Mouse (Mus musculus) frontal cortex, adult (tissue): ENCODE measurements at regions not wholly inside any gene's neighbourhood (a gene's known extent, or its start where the extent isn't known, plus 50 kb on each side); places are given as distances from the start of the nearest gene placed in this dataset.
"Not testable (repeated sequence)": the region's sequence is repeated elsewhere in the genome, so short reads cannot be mapped to it uniquely, and the experiment has no call there.

Source experiments
- ATAC-seq: cut with Nextera tagmentation; 2 replicates; pipeline ENCODE4 v1.9.2; 2017; ENCODE audit warnings: mild to moderate bottlenecking, moderate library complexity, mixed read lengths; ENCODE audit not compliant: low TSS enrichment

GRCm38 (mm10) chr9:23651300-23651699, 428.4 kb downstream of the Bmper start:
- ATAC-seq = no peak

GRCm38 (mm10) chr9:23653086-23653485, 430.2 kb downstream of the Bmper start:
- ATAC-seq = no peak

- ATAC-seq = no peak
Observed at GRCm38 (mm10) chr9:23654777-23655176, 431.9 kb downstream of the Bmper start.

- 0 out of 2 replicates have a peak, but pooled peaks have one; percentile 34 for ATAC-seq
Observed at GRCm38 (mm10) chr9:23665960-23666359, 431.8 kb upstream of the Npsr1 start.

- ATAC-seq = no peak
Observed at GRCm38 (mm10) chr9:23669230-23669629, 428.6 kb upstream of the Npsr1 start.

GRCm38 (mm10) chr9:23670642-23671041, 427.2 kb upstream of the Npsr1 start:
- ATAC-seq = peak; percentile 26; the same call in 1 of the 2 replicates

- ATAC-seq = no peak
Observed at GRCm38 (mm10) chr9:23673347-23673860, 424.4 kb upstream of the Npsr1 start.

GRCm38 (mm10) chr9:23674833-23675232, 423.0 kb upstream of the Npsr1 start:
- no peak for ATAC-seq

- ATAC-seq = no peak
Observed at GRCm38 (mm10) chr9:23689456-23689855, 408.3 kb upstream of the Npsr1 start.

- no peak for ATAC-seq
Observed at GRCm38 (mm10) chr9:23692768-23693441, 404.9 kb upstream of the Npsr1 start.

- no peak for ATAC-seq
Observed at GRCm38 (mm10) chr9:23693442-23693829, 404.4 kb upstream of the Npsr1 start.

GRCm38 (mm10) chr9:23694481-23694880, 403.3 kb upstream of the Npsr1 start:
- no peak for ATAC-seq

GRCm38 (mm10) chr9:23700567-23700966, 397.2 kb upstream of the Npsr1 start:
- no peak for ATAC-seq

- not testable (repeated sequence) for ATAC-seq
Observed at GRCm38 (mm10) chr9:23717584-23717983, 380.2 kb upstream of the Npsr1 start.

GRCm38 (mm10) chr9:23728816-23729215, 369.0 kb upstream of the Npsr1 start:
- peak; percentile 98 for ATAC-seq

- ATAC-seq = peak; percentile 83
Observed at GRCm38 (mm10) chr9:23752478-23752877, 345.3 kb upstream of the Npsr1 start.

GRCm38 (mm10) chr9:23786660-23787059, 311.1 kb upstream of the Npsr1 start:
- no peak for ATAC-seq
